Mouse (Mus musculus) stomach, postnatal 0 days (tissue): Measurements from ENCODE around the gene Hmgcs2. TPM values are rescaled to one million over a fixed set of nuclear protein-coding genes. Genes with fewer than 3 reads are reported as not detected.
A peak's percentile ranks its signal among the peaks of the same experiment; 100 is the strongest.

Experiments used
- ATAC-seq: fragments of 200-750 bp; cut with Nextera tagmentation; 2 replicates; pipeline ENCODE4 v1.8.0; 2017; ENCODE audit not compliant: low FRiP score, low TSS enrichment
- DNase-seq: peaks from one replicate; pipeline ENCODE4 v3.0.0-alpha.2; 2016; ENCODE audit warnings: low spot score
- H3K27ac ChIP-seq: fragments of 300-500 bp; sonication (generic); replicated peaks from 2 replicates; pipeline ENCODE4 v1.5.1; 2014; ENCODE audit warnings: mild to moderate bottlenecking, control low read depth
- H3K27me3 ChIP-seq: fragments of 300-500 bp; sonication (generic); 2 replicates; pipeline ENCODE4 v1.6.1; 2014; ENCODE audit warnings: low read length; ENCODE audit not compliant: control insufficient read depth, insufficient read depth
- H3K36me3 ChIP-seq: fragments of 300-500 bp; sonication (generic); 2 replicates; pipeline ENCODE4 v1.6.1; 2014; ENCODE audit warnings: low read length, mixed read lengths; ENCODE audit not compliant: control insufficient read depth, insufficient read depth
- H3K4me1 ChIP-seq: fragments of 300-500 bp; sonication (generic); replicated peaks from 2 replicates; pipeline ENCODE4 v1.6.1; 2014; ENCODE audit warnings: antibody characterized with exemption; ENCODE audit not compliant: control insufficient read depth, insufficient read depth
- H3K4me2 ChIP-seq: fragments of 300-500 bp; sonication (generic); replicated peaks from 2 replicates; pipeline ENCODE4 v1.6.1; 2014; ENCODE audit warnings: low read depth, mild to moderate bottlenecking, control low read depth, moderate library complexity
- H3K4me3 ChIP-seq: fragments of 300-500 bp; sonication (generic); 2 replicates; pipeline ENCODE4 v1.5.1; 2014; ENCODE audit warnings: low read depth, low read length, control low read depth
- H3K9ac ChIP-seq: fragments of 300-500 bp; sonication (generic); 2 replicates; pipeline ENCODE4 v1.6.1; 2014; ENCODE audit warnings: mild to moderate bottlenecking, low read length, control low read depth, mixed read lengths
- H3K9me3 ChIP-seq: fragments of 300-500 bp; sonication (generic); 2 replicates; pipeline ENCODE4 v1.6.1; 2016; ENCODE audit warnings: low read length; ENCODE audit not compliant: control insufficient read depth
- CTCF ChIP-seq: IDR thresholded peaks from 2 replicates; pipeline ENCODE4 v1.5.1; 2016; ENCODE audit warnings: antibody characterized with exemption, low read depth, mild to moderate bottlenecking, moderate library complexity
- EP300 ChIP-seq: optimal IDR thresholded peaks from 2 replicates; pipeline ENCODE3; 2016; ENCODE audit warnings: antibody characterized with exemption
- whole genome bisulfite sequencing: fragments of 180-500 bp; shearing (Covaris S2); extraction: QIAGEN DNeasy Blood & Tissue Kit; methylation state at CpG from one replicate; pipeline ENCODE4 v1.1.7; 2014; 5-methylcytosine and 5-hydroxymethylcytosine counted together
- polyA plus RNA-seq: library from polyadenylated mRNA; unstranded; fragments of >200 nt; fragmentation: Nextera tagmentation; extraction: Ambion mirVana; gene quantifications from 2 replicates; pipeline ENCODE4 v1.2.1, GENCODE M21; 2015

Gene Hmgcs2
- polyA plus RNA-seq, 1 experiment from 2014 or later: 337 TPM

DNA sequence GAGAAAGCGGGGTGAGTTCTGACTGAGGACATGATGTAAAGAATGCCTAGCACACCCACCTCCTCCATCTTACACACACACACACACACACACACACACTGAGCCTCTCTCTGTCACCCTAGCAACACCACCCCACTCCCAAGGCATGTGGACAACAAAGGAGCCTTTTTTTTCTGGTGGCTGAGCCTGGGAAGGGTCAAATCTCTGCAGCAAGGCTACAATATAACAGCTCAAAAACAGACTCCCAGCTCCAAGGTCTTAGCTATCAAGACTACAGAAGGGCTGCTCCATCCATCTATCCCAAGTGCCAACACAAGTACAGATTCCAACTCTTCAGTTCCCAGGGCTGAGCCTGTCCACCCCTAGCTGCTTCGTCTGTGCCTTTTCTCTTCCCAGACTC, 39.0 kb downstream of the Hmgcs2 start:
- 0 out of 2 replicates have a peak, but pooled peaks have one; percentile 28 for ATAC-seq
- 70% methylated on average over 2 of the region's 2 CpGs for WGBS
- H3K9me3 ChIP-seq: no peaks in the 10 kb centered on the region
- no peak overlapping the region for H3K4me2 ChIP-seq
- no peaks in the 10 kb centered on the region; the same call in 1 of the 2 replicates for H3K36me3 ChIP-seq
- H3K9ac ChIP-seq: no peak overlapping the region
- H3K4me3 ChIP-seq: no peak overlapping the region
- no peaks in the 10 kb centered on the region for H3K4me1 ChIP-seq
- H3K27ac ChIP-seq: no peak overlapping the region
- no peak for DNase-seq
- no peaks in the 10 kb centered on the region for H3K27me3 ChIP-seq
- TF ChIP-seq EP300: no peak
- no peak for TF ChIP-seq CTCF

DNA sequence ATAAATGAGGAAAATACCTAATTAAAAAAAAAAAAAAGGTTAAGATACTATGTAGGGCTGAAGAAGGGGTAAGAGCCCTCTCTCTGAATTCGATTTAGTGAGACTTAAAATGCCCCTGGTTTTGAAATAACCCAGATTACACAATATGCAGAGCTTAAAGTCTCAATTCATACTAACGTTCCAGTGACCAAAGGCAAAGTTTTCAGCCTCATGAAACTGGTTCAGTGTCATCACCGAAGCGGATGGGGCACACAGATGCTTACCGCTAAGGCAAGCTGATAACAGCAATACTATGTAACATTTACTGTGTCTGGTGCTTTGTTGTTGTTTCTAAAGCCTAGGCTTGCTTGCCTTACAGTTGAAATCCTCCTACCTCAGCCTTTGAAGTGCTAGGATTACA, 42.0 kb downstream of the Hmgcs2 start:
- Histone ChIP-seq H3K27me3 (no peaks in the 10 kb centered on the region), H3K4me3 (no peak overlapping the region), H3K9me3 (no peaks in the 10 kb centered on the region), H3K9ac (no peak overlapping the region), H3K4me2 (no peak overlapping the region), H3K36me3 (no peaks in the 10 kb centered on the region; the same call in 1 of the 2 replicates), H3K27ac (no peak overlapping the region), H3K4me1 (no peaks in the 10 kb centered on the region)
- ATAC-seq: no peak
- no peak for DNase-seq
- WGBS: 89% methylated on average over 5 of the region's 5 CpGs
- no peak for TF ChIP-seq EP300
- no peak for TF ChIP-seq CTCF

DNA sequence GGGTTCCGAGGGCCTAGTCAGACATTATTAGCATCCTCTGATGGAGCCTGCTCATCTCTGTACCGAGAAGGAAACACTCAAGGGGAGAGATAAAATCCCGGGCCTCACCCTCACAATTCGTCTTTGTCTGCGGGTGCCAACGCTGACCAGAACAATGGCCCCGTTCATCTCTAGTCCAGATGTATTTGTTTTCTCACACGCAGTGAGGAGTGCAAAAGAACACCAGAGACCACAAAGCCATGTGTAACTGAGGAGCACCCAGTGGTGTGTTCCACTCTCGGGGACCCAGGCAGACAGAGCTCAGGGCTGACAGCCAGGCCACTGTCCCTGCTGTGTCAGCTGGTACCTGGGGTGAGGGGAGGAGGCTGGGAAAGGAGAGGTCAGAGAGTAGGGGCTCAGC, 44.0 kb downstream of the Hmgcs2 start:
- WGBS: 69% methylated on average over 9 of the region's 9 CpGs
- no peak overlapping the region for H3K27ac ChIP-seq
- TF ChIP-seq CTCF: no peak
- no peak for TF ChIP-seq EP300
- H3K9ac ChIP-seq: no peak overlapping the region
- no peak overlapping the region for H3K4me2 ChIP-seq
- no peaks in the 10 kb centered on the region for H3K4me1 ChIP-seq
- no peak overlapping the region for H3K4me3 ChIP-seq
- H3K9me3 ChIP-seq: no peaks in the 10 kb centered on the region
- no peaks in the 10 kb centered on the region; the same call in 1 of the 2 replicates for H3K36me3 ChIP-seq
- ATAC-seq (no peak), DNase-seq (no peak)
- H3K27me3 ChIP-seq: no peaks in the 10 kb centered on the region

DNA sequence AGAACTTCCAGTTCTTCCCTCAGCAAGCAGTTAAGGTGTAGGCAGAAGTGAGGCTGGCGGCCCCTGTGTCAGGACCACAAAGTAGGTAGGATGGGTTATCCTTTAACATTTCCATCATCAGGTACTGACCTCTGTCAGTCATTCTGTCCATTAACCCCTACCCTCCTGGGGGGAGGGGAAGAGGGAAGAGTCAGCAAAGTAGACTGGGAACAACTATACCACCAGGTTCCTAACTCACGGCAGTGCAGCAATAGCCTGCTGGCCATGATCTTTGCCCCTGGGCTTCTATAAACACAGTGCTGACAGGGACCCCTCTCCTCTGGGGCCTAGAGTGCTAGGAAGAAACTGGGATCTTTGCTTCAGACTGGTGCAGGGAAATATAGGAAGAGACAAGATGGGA, 53.8 kb downstream of the Hmgcs2 start:
- ATAC-seq: no peak
- WGBS: 95% methylated on average over 2 of the region's 2 CpGs
- no peak for TF ChIP-seq EP300
- TF ChIP-seq CTCF: no peak

DNA sequence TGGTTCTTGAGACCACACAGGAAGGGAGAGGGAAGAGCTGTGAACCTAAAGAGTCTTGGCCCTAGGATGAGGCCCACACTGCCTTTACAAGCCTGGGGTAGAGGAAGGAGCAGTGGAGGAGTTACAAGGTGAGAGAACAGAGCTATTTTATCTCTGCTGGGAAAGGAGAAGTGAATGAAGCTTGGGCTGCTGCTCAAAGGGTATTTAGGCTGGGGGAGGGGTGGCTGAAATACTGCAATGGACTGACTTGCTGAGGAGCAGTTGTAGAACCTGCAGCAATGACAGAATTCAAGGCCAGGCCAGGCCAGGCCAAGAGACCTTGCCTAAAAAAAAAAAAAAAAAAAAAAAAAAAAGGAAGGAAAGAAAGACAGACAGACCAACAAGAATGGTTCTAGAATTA, 55.1 kb downstream of the Hmgcs2 start:
- H3K27me3 ChIP-seq: no peaks in the 10 kb centered on the region
- ATAC-seq (no peak), DNase-seq (no peak)
- 0 out of 2 replicates have a peak overlapping the region, but pooled peaks have one; percentile 53 for H3K27ac ChIP-seq
- H3K4me1 ChIP-seq: no peaks in the 10 kb centered on the region; the same call in none of the 2 replicates
- no peak overlapping the region for H3K9ac ChIP-seq
- H3K9me3 ChIP-seq: no peaks in the 10 kb centered on the region
- H3K36me3 ChIP-seq: no peaks in the 10 kb centered on the region; the same call in 1 of the 2 replicates
- no peak overlapping the region for H3K4me3 ChIP-seq
- TF ChIP-seq EP300 (no peak), CTCF (no peak)
- H3K4me2 ChIP-seq: no peak overlapping the region

More for the DNA sequence above, 53.8 kb downstream of the Hmgcs2 start:
- Histone ChIP-seq H3K4me3 (no peak overlapping the region), H3K4me1 (no peaks in the 10 kb centered on the region; the same call in none of the 2 replicates), H3K36me3 (no peaks in the 10 kb centered on the region; the same call in 1 of the 2 replicates), H3K4me2 (no peak overlapping the region), H3K27ac (no peak overlapping the region), H3K9ac (no peak overlapping the region), H3K9me3 (no peaks in the 10 kb centered on the region), H3K27me3 (no peaks in the 10 kb centered on the region)
- DNase-seq: no peak

DNA sequence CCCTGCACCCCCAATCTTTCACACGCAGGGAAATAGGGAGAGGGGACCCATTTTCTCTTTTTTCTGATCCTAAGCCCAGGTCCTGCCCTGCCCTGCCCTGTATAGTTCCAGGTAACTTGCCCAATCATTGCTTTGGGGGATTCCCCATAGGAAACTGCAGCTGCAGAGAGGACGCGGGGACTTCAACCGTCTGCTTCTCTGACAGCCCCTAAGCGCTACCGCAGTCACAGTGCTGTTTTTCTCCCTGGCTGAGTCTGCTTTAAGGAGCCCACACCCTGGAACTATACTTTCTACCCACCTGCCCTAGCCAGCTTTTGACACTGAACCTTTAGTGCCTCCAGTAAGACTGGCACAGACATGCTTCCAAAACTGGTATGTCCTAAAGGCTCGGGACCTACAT, 55.7 kb downstream of the Hmgcs2 start:
- no peak overlapping the region for H3K9ac ChIP-seq
- no peak for TF ChIP-seq EP300
- no peak for TF ChIP-seq CTCF
- H3K4me2 ChIP-seq: no peak overlapping the region
- H3K4me3 ChIP-seq: no peak overlapping the region
- ATAC-seq (no peak), DNase-seq (no peak)
- no peaks in the 10 kb centered on the region; the same call in none of the 2 replicates for H3K4me1 ChIP-seq
- H3K9me3 ChIP-seq: no peaks in the 10 kb centered on the region
- no peaks in the 10 kb centered on the region; the same call in 1 of the 2 replicates for H3K36me3 ChIP-seq
- H3K27me3 ChIP-seq: no peaks in the 10 kb centered on the region
- H3K27ac ChIP-seq: peak overlapping the region; percentile 53; the same call in 1 of the 2 replicates
- WGBS: 58% methylated on average over 7 of the region's 7 CpGs
